ENCODE assay signal across 8 mouse cellular contexts in genomic region chr2:121806959-121807653, GRCm38 (mm10). TPM values are rescaled to one million over a fixed set of nuclear protein-coding genes. Genes with fewer than 3 reads are reported as not detected.
DNase-seq lines count a peak whose midpoint lies in the region; ATAC-seq and TF ChIP-seq lines count a peak whose summit lies in the region.

Gene Frmd5, minus strand, starts transcription at chr2:121807087.

- no peak for TF ChIP-seq CTCF in brain, embryonic 14.5 days (IDR thresholded peaks at IDR 0.05; ENCODE audit: borderline replicate concordance, extremely low read depth, insufficient read depth, insufficient read length)
- TF ChIP-seq CTCF in spleen, adult 2 months (IDR thresholded peaks at IDR 0.05; ENCODE audit: extremely low read depth, insufficient read depth, insufficient read length, insufficient replicate concordance), result no peak

- peak; percentile 65; the same call in 1 of the 2 replicates for TF ChIP-seq POLR2A in brain, embryonic 14.5 days (IDR thresholded peaks at IDR 0.05; ENCODE audit: borderline replicate concordance, extremely low read depth, insufficient read depth, insufficient read length, poor library complexity, severe bottlenecking)
- TF ChIP-seq POLR2A in spleen, adult 2 months (IDR thresholded peaks at IDR 0.05; ENCODE audit: low read depth, low read length), result no peak

- H3K27ac ChIP-seq in limb, embryonic 13.5 days, result no peak within 1 kb of the TSS
- peak within 1 kb of the TSS; percentile 97 for H3K27ac ChIP-seq in midbrain, embryonic 16.5 days (ENCODE audit: low read length)
- H3K27ac ChIP-seq in spleen, adult 2 months (ENCODE audit: insufficient read depth, low read length), result no peak within 1 kb of the TSS

- peak; percentile 30; the same call in 1 of the 2 replicates for ATAC-seq in erythroblast, adult 5-6 weeks (replicated peaks; ENCODE audit: low FRiP score, poor library complexity, severe bottlenecking)
- ATAC-seq in limb, embryonic 13.5 days (ENCODE audit: low FRiP score, low read depth), result peak; percentile 97
- peak; percentile 97 for ATAC-seq in midbrain, embryonic 16.5 days

- H3K27me3 ChIP-seq in limb, embryonic 13.5 days, result peaks cover 46% of the 10 kb centered on the region
- H3K27me3 ChIP-seq in midbrain, embryonic 16.5 days (ENCODE audit: control insufficient read depth, insufficient read depth, low read depth, low read length), result no peaks in the 10 kb centered on the region
- H3K27me3 ChIP-seq in spleen, adult 2 months (ENCODE audit: control insufficient read depth, insufficient read depth, low read length), result peaks cover 22% of the 10 kb centered on the region

- peak within 1 kb of the TSS; percentile 71 for H3K4me3 ChIP-seq in limb, embryonic 13.5 days
- peak within 1 kb of the TSS; percentile 90 for H3K4me3 ChIP-seq in midbrain, embryonic 16.5 days (ENCODE audit: low read depth, low read length)
- H3K4me3 ChIP-seq in spleen, adult 2 months (ENCODE audit: extremely low read depth, insufficient read depth, insufficient read length), result peak within 1 kb of the TSS; percentile 66

- WGBS in limb, embryonic 13.5 days, result under 1% methylated on average over 35 of the region's 35 CpGs
- WGBS in midbrain, embryonic 16.5 days, result under 1% methylated on average over 35 of the region's 35 CpGs
- WGBS in spleen, adult 2 months, result 1% methylated on average over 35 of the region's 35 CpGs

- peak; percentile 67 to 69 for DNase-seq in B cell, adult 2 months
- peak; percentile 99 for DNase-seq in brain, embryonic 14.5 days (ENCODE audit: low read depth)
- peak; percentile 84 to 93 for DNase-seq in heart, adult 9 months (ENCODE audit: low spot score in 2 of 2)
- peak; percentile 88 for DNase-seq in kidney, adult 9 months
- peak; percentile 41 to 76 for DNase-seq in spleen, adult 2 months (ENCODE audit: low read depth in 1 of 2, low spot score in 2 of 2)

- no peaks in the 10 kb centered on the region for H3K36me3 ChIP-seq in limb, embryonic 13.5 days
- no peaks in the 10 kb centered on the region for H3K36me3 ChIP-seq in midbrain, embryonic 16.5 days (ENCODE audit: control insufficient read depth, insufficient read depth, low read length)
- H3K36me3 ChIP-seq in spleen, adult 2 months (ENCODE audit: control insufficient read depth, insufficient read depth, low read length), result no peaks in the 10 kb centered on the region

- peak within 1 kb of the TSS; percentile 84 for H3K4me2 ChIP-seq in limb, embryonic 13.5 days (replicated peaks)
- peak within 1 kb of the TSS; percentile 87 for H3K4me2 ChIP-seq in midbrain, embryonic 16.5 days (ENCODE audit: low read length)

- H3K9ac ChIP-seq in limb, embryonic 13.5 days, result peak within 1 kb of the TSS; percentile 60
- H3K9ac ChIP-seq in midbrain, embryonic 16.5 days (ENCODE audit: low read depth, low read length), result peak within 1 kb of the TSS; percentile 96

- peaks cover 18% of the 10 kb centered on the region for H3K4me1 ChIP-seq in limb, embryonic 13.5 days
- peaks cover 12% of the 10 kb centered on the region for H3K4me1 ChIP-seq in midbrain, embryonic 16.5 days (ENCODE audit: control insufficient read depth, insufficient read depth, low read length)
- H3K4me1 ChIP-seq in spleen, adult 2 months (ENCODE audit: control insufficient read depth, insufficient read depth, insufficient read length), result no peaks in the 10 kb centered on the region; the same call in 1 of the 2 replicates

- H3K9me3 ChIP-seq in limb, embryonic 13.5 days, result no peaks in the 10 kb centered on the region
- no peaks in the 10 kb centered on the region for H3K9me3 ChIP-seq in midbrain, embryonic 16.5 days (replicated peaks; ENCODE audit: control insufficient read depth, low read length, poor library complexity, severe bottlenecking)

RNA-seq across cellular contexts. Expression of gene Frmd5, which starts in this region (rescaled TPM):
- polyA plus RNA-seq in brain, embryonic 14.5 days (2012; rRNA removed), result 69.1 and 69.4 TPM in 2 replicates
- not detected in 2 replicates for total RNA-seq in erythroblast, adult 5-6 weeks (2015; ENCODE audit: low replicate concordance)
- not detected in 2 replicates for total RNA-seq in erythroblast, adult 5-6 weeks (2017; ENCODE audit: low replicate concordance)
- polyA plus RNA-seq in limb, embryonic 13.5 days (2015; fragmentation: Nextera tagmentation; extraction: Ambion mirVana), result 2.0 and 2.4 TPM in 2 replicates
- polyA plus RNA-seq in midbrain, embryonic 16.5 days (2015; fragmentation: Nextera tagmentation; extraction: Ambion mirVana), result 27.9 and 33.4 TPM in 2 replicates
- 1.5 and 2.6 TPM in 2 replicates for polyA plus RNA-seq in spleen, adult 2 months (2012; rRNA removed)

Comparison
In these comparisons a context has a peak if more than half of its experiments do, and no peak if none do; other contexts are left out.
1. Peak in ATAC-seq in erythroblast, adult 5-6 weeks; RNA of the gene not detected or under 1 TPM.
2. ATAC-seq: peak in every context shown above with its lines; median percentile 97 in limb, embryonic 13.5 days; 97 in midbrain, embryonic 16.5 days; 30 in erythroblast, adult 5-6 weeks.